Mouse (Mus musculus) bone marrow, adult 2 months (tissue): ENCODE measurements around the gene Arhgap21.

ENCODE experiments used
- CTCF ChIP-seq: fragments of 200-500 bp; IDR thresholded peaks from 2 replicates; pipeline ENCODE4 v1.5.1; 2011; ENCODE audit warnings: low read length, control low read depth; ENCODE audit not compliant: control insufficient read depth, insufficient read depth
- POLR2A ChIP-seq: fragments of 200-500 bp; IDR thresholded peaks from 2 replicates; pipeline ENCODE4 v1.6.1; 2011; ENCODE audit warnings: low read depth, mild to moderate bottlenecking, control low read depth, low read length, borderline replicate concordance; ENCODE audit not compliant: control insufficient read depth

DNA sequence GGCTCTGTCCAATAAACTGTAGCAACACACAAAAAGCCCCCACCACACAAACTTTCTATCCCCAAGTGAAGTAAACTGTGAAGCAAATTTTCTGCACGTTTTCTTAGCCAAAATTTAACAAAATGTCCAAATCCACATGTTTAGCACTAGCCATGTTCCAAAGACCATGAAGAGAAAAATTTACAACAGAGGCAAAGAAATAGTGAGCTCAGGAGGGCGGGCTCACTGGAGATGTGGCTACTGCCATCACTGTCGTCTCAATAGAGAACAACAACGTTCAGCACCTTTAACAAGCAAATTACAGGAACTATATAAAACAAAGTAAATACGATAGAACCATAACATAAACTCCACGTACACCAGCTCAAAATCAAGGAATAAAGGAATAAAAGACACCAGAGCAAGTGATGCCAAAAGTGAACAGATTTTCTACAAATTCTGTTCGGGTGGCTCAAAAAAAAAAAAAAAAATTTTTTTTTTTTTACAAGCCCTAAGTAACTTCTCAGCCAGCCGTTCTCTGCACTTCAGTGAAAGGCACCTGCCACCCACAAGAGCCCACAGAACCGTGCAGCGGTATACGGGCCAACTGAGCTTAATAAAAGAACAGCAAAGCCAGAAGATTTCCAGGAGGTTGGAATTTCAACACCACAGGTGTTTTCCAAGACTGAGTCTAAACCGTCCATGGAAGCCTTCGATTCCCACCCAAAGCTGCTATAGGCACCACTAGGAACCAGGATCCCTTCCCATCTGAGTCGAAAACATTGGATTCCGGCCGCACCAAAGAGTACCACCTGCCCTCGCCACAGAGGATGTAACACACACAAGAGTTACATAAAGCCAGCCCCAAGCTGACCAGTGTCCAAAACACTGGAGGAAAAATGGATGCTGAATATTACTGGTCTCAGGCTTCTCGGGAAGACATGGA lies 2.2 kb downstream of the Arhgap21 start:
- TF ChIP-seq CTCF, result no peak
- TF ChIP-seq POLR2A, result no peak
